Mouse (Mus musculus) liver, embryonic 14.5 days (tissue): Measurements from ENCODE around the gene Adamts12. TPM values are rescaled to one million over a fixed set of nuclear protein-coding genes. Genes with fewer than 3 reads are reported as not detected.

Source experiments
- ATAC-seq: fragments of 200-750 bp; cut with Nextera tagmentation; 2 replicates; pipeline ENCODE4 v1.8.0; 2017; ENCODE audit warnings: moderate number of reproducible peaks, mild to moderate bottlenecking, moderate library complexity; ENCODE audit not compliant: insufficient read depth
- DNase-seq, 3 experiments: peaks; one replicate each; pipeline ENCODE4 v3.0.0-alpha.2; 2012 to 2013; ENCODE audit warnings: low read depth in 3 of 3, low spot score in 3 of 3
- H3K27ac ChIP-seq: fragments of 300-500 bp; sonication (generic); 2 replicates; pipeline ENCODE4 v1.5.1; 2014; ENCODE audit warnings: moderate library complexity, mild to moderate bottlenecking, control low read depth, inconsistent platforms
- H3K27me3 ChIP-seq: fragments of 300-500 bp; sonication (generic); 2 replicates; pipeline ENCODE4 v1.6.1; 2014; ENCODE audit warnings: mild to moderate bottlenecking, low read length, moderate library complexity; ENCODE audit not compliant: control insufficient read depth, insufficient read depth
- H3K36me3 ChIP-seq: fragments of 300-500 bp; sonication (generic); replicated peaks from 2 replicates; pipeline ENCODE4 v1.6.1; 2014; ENCODE audit warnings: low read depth; ENCODE audit not compliant: control insufficient read depth, insufficient read depth
- H3K4me1 ChIP-seq, 2 experiments: fragments of 200-500 bp in 1 of 2; fragments of 300-500 bp in 1 of 2; sonication (generic) in 1 of 2; replicated peaks; 2 replicates each; pipeline ENCODE4 v1.6.1; 2012 to 2014; ENCODE audit warnings: antibody characterized with exemption in 1 of 2, inconsistent platforms in 1 of 2, low read length in 1 of 2; ENCODE audit not compliant: control insufficient read depth in 2 of 2, insufficient read depth in 2 of 2
- H3K4me2 ChIP-seq: fragments of 300-500 bp; sonication (generic); 2 replicates; pipeline ENCODE4 v1.6.1; 2014; ENCODE audit warnings: low read depth, mild to moderate bottlenecking, control low read depth, moderate library complexity
- H3K4me3 ChIP-seq, 2 experiments: fragments of 200-500 bp in 1 of 2; fragments of 300-500 bp in 1 of 2; sonication (generic) in 1 of 2; 2 replicates each; pipeline ENCODE4 v1.5.1; 2012 to 2014; ENCODE audit warnings: low read depth in 2 of 2, low read length in 2 of 2, mild to moderate bottlenecking in 2 of 2, control low read depth in 1 of 2, inconsistent platforms in 1 of 2, moderate library complexity in 1 of 2; ENCODE audit not compliant: insufficient read depth in 1 of 2
- H3K9ac ChIP-seq: fragments of 300-500 bp; sonication (generic); replicated peaks from 2 replicates; pipeline ENCODE4 v1.6.1; 2014; ENCODE audit warnings: mild to moderate bottlenecking, control low read depth, moderate library complexity
- H3K9me3 ChIP-seq: fragments of 300-500 bp; sonication (generic); 2 replicates; pipeline ENCODE4 v1.6.1; 2016; ENCODE audit warnings: low read length, mixed read lengths; ENCODE audit not compliant: control insufficient read depth
- CTCF ChIP-seq: IDR thresholded peaks from 2 replicates; pipeline ENCODE4 v1.5.1; 2016; ENCODE audit warnings: antibody characterized with exemption, low read depth, control low read depth
- EP300 ChIP-seq: IDR thresholded peaks from 2 replicates; pipeline ENCODE4 v1.6.1; 2016; ENCODE audit warnings: antibody characterized with exemption, low read depth
- WGBS: fragments of 180-500 bp; shearing (Covaris S2); extraction: QIAGEN DNeasy Blood & Tissue Kit; methylation state at CpG from one replicate; pipeline ENCODE4 v1.1.7; 2014; ENCODE audit not compliant: insufficient replicate concordance; 5-methylcytosine and 5-hydroxymethylcytosine counted together
- polyA plus RNA-seq, 2 experiments: library from polyadenylated mRNA; depleted of rRNA in 1 of 2; stranded (reverse) in 1 of 2; unstranded in 1 of 2; fragments of >200 nt; fragmentation: Nextera tagmentation in 1 of 2; extraction: Ambion mirVana in 1 of 2; gene quantifications; 2 replicates each; pipeline versions ENCODE4 v1.2.1 to v1.2.3; 2012 to 2014

Gene Adamts12
- polyA plus RNA-seq, 2 experiments = 0.23 to 0.47 TPM

- no peak overlapping the region for H3K4me2 ChIP-seq
- no peak overlapping the region for H3K4me3 ChIP-seq
Observed at GRCm38 (mm10) chr15:11089494-11089893, 24.9 kb downstream of the Adamts12 start.

GRCm38 (mm10) chr15:11095566-11095965, 31.0 kb downstream of the Adamts12 start:
- no peak overlapping the region for H3K9ac ChIP-seq
- H3K27me3 ChIP-seq = no peaks in the 10 kb centered on the region
- 44% methylated on average over 3 of the region's 3 CpGs for WGBS
- H3K4me3 ChIP-seq = no peak overlapping the region
- no peaks in the 10 kb centered on the region for H3K9me3 ChIP-seq
- no peak overlapping the region for H3K27ac ChIP-seq
- H3K36me3 ChIP-seq = no peaks in the 10 kb centered on the region
- no peaks in the 10 kb centered on the region for H3K4me1 ChIP-seq
- DNase-seq = no peak
- H3K4me2 ChIP-seq = no peak overlapping the region
- no peak for TF ChIP-seq CTCF
- TF ChIP-seq EP300 = no peak
- ATAC-seq = no peak

More at GRCm38 (mm10) chr15:11089494-11089893, 24.9 kb downstream of the Adamts12 start:
- 54% methylated on average over 3 of the region's 3 CpGs for WGBS
- no peak overlapping the region for H3K27ac ChIP-seq
- no peak for ATAC-seq
- no peak for TF ChIP-seq EP300
- no peak for TF ChIP-seq CTCF
- no peaks in the 10 kb centered on the region for H3K9me3 ChIP-seq
- no peak for DNase-seq
- no peaks in the 10 kb centered on the region for H3K27me3 ChIP-seq
- no peaks in the 10 kb centered on the region for H3K36me3 ChIP-seq
- no peak overlapping the region for H3K9ac ChIP-seq
- no peaks in the 10 kb centered on the region for H3K4me1 ChIP-seq

GRCm38 (mm10) chr15:11097967-11098702, 33.5 kb downstream of the Adamts12 start:
- Histone ChIP-seq H3K4me1 (no peaks in the 10 kb centered on the region), H3K9ac (no peak overlapping the region), H3K4me2 (no peak overlapping the region), H3K27ac (no peak overlapping the region), H3K9me3 (no peaks in the 10 kb centered on the region), H3K27me3 (no peaks in the 10 kb centered on the region), H3K4me3 (no peak overlapping the region), H3K36me3 (no peaks in the 10 kb centered on the region)
- ATAC-seq (no peak), DNase-seq (no peak)
- no peak for TF ChIP-seq EP300
- TF ChIP-seq CTCF = no peak
- 45% methylated on average over 4 of the region's 4 CpGs for WGBS

GRCm38 (mm10) chr15:11098940-11099339, 34.4 kb downstream of the Adamts12 start:
- no peak overlapping the region for H3K4me2 ChIP-seq
- DNase-seq = no peak
- TF ChIP-seq EP300 (no peak), CTCF (no peak)
- no peaks in the 10 kb centered on the region for H3K27me3 ChIP-seq
- H3K4me3 ChIP-seq = no peak overlapping the region
- no peak overlapping the region for H3K9ac ChIP-seq
- H3K36me3 ChIP-seq = no peaks in the 10 kb centered on the region
- no peaks in the 10 kb centered on the region for H3K4me1 ChIP-seq
- ATAC-seq = no peak
- WGBS = 50% methylated on average over 7 of the region's 7 CpGs
- H3K27ac ChIP-seq = no peak overlapping the region
- H3K9me3 ChIP-seq = no peaks in the 10 kb centered on the region

- no peak overlapping the region for H3K4me3 ChIP-seq
- H3K9ac ChIP-seq = no peak overlapping the region
- H3K36me3 ChIP-seq = no peaks in the 10 kb centered on the region
- 43% methylated on average over 4 of the region's 4 CpGs for WGBS
- DNase-seq (no peak), ATAC-seq (no peak)
- no peaks in the 10 kb centered on the region for H3K9me3 ChIP-seq
- H3K4me1 ChIP-seq = no peaks in the 10 kb centered on the region
- H3K27ac ChIP-seq = no peak overlapping the region
- TF ChIP-seq CTCF = no peak
- TF ChIP-seq EP300 = no peak
- H3K27me3 ChIP-seq = no peaks in the 10 kb centered on the region
- H3K4me2 ChIP-seq = no peak overlapping the region
Observed at GRCm38 (mm10) chr15:11100917-11101316, 36.3 kb downstream of the Adamts12 start.
